Mouse (Mus musculus): ENCODE measurements around the gene Marcksl1.
"Not testable (repeated sequence)": the region's sequence is repeated elsewhere in the genome, so short reads cannot be mapped to it uniquely, and the experiment has no call there.

Gene Marcksl1

DNA sequence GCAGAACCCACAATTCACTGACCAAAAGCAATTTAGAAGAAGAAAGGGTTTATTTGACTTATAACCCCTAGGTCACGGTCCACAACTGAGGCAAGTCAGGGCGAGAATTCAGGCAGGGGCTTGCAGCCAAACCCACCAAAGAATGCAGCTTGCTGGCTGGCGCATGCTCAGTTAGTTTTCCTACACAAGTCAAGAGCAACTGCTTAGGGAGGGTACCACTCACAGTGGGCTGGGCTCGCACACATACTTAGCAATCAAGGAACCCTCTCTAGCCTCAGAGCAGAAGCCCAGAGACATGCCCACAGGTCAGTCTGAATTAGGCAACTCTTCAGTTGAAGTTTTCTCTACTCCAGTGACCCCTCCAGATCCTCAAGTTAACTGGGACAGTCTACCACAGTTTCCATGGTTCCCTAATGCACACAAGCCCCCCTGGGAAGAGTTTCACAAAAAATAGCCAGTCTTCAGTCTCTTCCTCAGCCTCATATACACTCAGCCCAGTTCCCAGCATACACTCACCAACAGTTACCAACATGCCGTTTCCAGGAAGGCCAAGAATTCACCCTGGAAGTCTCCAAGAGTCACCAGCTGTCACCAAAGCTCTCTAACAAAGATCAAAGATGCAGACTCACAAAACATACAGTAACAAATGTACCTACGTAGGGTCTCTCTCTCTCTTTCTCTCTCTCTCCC lies 2.5 kb upstream of the Marcksl1 start:
- DNase-seq, result no peak

DNA sequence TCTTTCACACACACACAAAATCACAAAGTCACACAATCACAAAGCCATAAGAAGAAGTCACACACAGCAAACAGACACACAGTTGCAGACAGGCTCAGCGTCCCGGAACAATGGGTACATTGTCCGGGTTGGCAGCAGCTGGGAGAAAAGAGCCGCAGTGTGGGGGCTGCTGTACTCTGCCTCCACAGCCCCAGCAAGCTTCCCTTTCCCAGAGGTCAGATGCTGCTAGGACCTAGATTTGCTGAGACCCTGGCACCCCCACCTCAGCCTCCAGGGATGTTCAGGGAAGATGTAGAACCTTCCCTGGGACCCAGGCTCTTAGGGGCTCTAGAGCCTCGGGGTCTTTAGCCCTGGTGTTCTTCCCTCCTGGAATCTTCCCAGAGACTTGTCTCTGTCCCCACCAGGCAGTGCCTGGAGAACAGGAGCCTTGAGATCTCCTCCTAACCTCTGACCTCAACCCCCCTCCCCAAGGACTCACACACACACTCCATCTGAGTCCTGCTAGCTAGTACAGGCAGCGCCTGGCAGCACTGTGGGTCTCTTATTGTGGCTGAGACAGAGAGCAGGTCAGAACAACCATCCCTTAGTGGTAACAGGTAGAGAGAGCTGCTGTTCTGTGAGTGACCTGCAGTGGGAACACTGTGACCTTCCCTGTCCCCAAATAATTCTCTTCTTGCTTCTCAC lies 1.8 kb upstream of the Marcksl1 start:
- DNase-seq, result no peak

DNA sequence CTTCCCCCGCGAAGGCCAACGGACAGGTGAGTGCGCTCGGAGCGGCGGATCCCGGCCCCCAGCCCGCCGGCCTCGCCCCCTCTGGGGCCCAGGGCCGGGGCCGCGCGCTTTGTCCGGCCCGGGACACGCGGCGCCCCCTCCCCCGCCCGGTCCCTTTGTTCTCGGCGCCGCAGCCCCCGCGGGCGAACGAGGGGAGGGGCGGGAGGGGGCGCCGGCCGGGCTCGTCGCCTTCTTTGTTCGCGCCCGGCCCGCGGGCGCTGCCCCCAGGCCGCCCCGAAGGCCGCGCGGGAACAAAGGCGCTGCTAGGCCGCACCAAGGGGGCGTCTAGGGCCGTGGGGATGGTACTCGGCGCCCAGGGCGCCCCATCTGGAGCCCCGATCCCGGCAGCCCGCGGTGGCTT lies 510 bp downstream of the Marcksl1 start:
- DNase-seq, result no peak

DNA sequence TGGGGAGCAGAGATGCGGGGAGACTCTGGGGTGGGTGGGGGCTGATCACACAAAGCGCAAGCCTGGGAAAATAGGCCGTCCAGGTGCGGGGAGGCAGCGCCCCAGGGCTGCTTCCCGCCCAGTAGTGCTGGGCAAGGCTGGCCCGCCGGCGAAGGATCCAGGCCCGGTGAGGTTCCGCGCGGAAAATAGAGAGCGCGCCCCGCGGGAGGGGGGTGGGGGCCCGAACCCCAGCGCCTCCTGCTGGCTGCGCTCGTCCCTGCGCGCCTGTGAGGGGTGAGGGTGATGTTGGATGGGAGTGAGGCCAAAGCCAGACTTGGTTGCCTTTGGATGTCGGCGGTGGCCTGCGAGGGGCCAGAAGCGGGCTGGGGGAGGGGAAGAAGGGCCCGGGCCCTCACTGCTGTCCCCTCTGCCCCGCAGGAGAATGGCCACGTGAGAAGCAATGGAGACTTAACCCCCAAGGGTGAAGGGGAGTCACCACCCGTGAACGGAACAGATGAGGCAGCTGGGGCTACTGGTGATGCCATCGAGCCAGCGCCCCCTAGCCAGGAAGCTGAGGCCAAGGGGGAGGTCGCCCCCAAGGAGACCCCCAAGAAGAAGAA lies 1.0 kb downstream of the Marcksl1 start:
- peak; percentile 86 for DNase-seq

DNA sequence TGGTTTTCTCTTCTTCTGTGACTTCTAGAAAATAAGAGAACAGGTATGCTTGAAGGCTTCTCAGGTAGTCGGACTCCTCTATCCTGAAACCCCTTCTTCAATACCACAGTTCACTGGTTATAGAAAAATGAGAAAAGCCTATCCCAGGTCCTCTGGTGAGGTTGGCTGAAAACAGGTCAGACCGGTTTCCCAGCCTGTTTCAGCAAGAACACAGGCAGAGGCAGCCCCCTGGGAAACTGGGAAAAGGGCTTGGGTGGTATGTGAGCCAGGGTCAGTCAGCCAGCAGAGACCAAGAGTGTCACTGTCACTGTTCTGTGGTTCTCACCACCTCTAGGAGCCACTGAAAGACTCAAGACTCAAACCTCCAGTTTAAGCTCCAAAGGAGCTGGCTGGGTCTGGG lies 3.5 kb downstream of the Marcksl1 start:
- peak; percentile 70 for DNase-seq

DNA sequence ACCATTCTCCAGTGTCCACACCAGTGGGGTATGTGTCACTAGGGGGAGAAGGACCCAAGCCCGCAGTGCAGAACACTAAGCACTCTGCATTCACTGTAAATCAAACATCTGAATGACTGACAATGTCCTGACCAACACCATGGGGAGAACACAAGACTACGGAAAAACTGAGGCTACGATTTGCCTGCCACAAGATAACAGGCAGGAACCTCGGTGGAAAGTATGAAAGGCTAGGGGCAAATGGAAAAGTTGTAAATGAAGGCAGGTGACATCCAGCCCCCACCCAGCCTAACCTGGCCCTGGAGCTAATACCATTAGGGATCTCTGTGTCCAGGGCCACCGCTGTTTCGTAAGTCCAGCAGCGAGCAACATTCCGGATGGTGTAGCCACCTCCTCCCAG lies 5.1 kb downstream of the Marcksl1 start:
- no peak for DNase-seq

DNA sequence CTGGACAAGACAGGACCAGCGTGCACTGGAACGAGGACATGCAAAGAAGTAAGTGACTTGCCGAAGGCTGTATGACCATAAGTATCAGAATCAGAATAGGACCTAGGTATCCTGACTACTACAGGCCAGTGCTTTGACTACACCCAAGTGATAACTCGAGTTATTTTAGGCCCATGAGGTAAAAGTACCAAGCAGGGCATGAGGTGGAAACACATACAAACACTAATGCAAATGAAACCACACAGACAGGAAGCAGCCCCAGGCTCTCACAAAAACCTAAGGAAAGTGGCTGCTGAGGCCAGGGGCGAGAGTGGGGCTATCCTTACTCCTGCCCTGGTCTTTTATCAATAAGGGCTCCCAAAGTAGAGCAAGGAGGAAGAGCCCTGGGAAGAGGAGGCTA lies 12.0 kb downstream of the Marcksl1 start:
- DNase-seq, result no peak

DNA sequence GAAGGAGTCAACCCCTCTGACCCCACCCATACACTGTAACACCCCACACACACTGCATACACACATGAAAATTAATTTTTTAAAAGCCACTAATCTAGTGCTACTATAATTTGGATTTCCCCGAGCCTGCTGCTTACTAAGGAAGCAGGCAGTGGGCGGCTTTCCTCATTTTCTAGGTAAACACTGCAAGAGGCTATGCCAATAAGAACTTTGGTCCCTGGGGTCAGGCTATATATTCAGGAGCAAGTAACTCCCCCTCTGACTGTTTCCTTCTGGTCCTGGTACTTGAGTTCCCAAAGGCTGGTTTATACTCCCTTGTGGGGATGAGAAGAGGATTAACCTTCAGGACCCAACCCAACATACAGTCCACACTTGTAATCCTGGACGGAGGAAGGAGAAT lies 12.5 kb downstream of the Marcksl1 start:
- no peak for DNase-seq

DNA sequence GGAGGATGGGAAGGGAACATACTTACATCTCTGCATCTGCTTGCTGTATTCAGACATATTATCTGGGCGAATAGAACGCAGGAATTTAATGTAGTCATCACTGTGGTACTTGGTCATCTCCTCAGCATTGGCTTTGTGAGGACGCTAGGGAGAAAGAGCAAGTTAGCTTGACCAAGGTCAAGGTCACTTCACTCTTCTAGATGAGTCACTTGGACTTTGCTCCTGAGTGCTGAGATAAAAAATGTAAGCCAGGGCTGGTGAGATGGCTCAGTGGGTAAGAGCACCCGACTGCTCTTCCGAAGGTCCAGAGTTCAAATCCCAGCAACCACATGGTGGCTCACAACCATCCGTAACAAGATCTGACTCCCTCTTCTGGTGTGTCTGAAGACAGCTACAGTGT lies 15.5 kb downstream of the Marcksl1 start:
- DNase-seq, result not testable (repeated sequence)

DNA sequence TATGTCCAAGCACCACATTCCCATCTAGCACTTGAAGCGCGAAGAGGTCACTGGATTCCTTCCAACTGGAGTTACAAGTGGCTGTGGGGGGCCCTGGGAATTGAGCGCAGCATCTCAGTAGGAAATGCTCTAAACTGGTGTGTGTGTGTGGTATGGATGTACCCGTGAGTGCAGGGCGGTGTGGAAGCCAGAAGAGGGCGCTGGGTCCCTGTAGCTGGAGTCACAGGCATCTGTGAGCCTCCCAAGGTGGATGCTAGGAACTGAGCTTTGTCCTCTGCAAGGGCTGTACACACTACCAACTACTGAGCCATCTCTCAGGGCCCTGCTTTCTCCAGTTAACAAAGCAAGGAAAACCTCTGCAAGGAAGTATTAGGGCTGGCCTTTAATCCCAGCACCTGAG lies 26.6 kb downstream of the Marcksl1 start:
- DNase-seq, result peak; percentile 46

DNA sequence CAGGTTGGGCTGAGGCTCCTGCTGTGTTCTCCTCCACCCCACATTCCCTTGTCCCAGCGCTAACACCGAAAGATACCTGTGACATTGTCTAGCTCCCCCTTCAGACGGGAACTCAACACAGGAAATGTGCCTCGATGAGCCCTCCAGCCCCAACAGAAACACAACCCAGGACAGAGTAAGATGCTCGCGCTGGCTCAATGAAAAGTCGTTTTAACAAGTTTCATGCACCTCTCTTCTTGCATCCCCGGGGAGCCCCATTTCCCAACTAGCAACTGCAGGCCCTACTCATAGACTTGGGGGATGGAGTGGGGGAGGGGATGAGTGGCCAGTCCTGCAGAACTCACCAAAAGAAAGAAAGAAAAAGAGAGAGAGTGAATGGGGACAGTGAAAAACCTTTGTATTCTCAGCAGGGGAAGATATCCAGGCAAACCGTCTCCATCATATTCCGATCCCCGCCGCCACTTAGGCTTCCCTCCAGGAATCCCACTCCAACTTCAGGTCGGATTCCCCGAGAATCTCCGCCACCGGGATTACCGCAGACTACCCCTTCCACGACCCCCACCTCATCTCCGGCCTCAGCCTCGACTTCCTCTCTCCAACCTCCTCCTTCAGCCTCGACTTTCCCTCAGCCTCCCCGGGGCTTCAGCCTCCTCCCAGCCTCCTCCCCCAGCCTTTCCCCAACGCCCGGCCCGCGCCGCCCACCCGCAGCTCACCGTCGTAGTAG lies 28.6 kb downstream of the Marcksl1 start:
- DNase-seq, result no peak

DNA sequence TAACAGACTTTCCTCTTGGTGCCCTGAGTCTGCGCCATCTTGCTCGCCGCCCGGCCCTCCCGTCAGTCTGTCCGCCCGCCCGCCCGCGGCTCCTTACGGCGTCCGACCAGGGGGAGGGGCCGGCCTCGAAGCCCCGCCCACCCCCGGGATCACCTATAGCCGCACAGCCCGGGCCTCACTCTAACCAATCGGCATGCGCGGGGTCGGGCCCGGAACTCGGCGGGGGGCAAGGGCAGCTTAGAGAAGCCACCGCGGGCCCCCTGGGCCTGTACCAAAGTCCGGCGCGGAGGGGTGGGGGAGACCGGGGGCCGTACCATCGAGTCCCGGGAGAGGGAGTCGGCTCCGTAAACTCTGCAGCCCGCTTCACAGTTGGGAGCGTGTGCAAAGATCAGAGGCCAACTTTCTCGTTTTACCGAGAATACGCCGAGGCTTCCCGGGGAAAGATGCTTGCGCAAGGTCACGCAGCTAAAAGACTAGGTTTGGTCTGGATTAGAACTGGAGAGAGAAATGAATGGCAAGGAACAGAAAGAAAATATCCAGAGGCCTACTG lies 29.3 kb downstream of the Marcksl1 start, which contains the start of gene Hdac1:
Gene Hdac1, minus strand, starts transcription at position 122 of the 550 bp plus-strand sequence.
- peak; percentile 99 for DNase-seq

DNA sequence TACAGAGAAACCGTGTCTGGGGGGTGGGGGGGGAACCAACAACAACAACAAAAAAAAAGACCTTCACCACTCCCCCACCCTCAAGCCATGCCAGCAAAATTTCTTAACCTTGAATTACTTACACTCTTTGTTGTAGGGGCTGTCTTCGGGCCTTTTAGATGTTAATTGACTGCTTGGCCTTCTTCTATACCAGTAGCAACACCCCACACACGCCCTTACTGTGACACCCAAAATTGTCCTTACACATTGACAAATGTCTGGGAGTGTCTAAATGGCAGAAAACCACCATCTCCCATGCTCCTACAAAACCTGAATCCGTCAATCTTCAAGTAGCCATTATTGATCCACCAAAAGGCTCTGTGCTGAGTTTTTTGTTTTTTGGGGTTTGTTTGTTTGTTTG lies 30.7 kb downstream of the Marcksl1 start:
- no peak for DNase-seq

DNA sequence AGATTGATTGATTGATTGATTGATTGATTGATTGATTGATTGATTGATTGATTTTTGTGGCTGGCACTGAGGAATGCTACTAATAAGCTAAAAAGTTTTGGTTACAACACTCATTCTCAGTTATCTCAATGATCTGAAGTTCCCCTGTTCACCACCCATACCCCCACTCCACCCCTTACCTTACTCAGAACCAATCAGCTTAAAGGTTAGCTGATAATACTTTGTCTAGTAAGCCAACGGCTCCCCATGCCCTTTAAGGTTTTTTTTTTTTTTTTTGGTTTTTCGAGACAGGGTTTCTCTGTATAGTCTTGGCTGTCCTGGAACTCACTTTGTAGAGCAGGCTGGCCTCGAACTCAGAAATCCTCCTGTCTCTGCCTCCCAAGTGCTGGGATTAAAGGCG lies 34.2 kb downstream of the Marcksl1 start:
- DNase-seq, result not testable (repeated sequence)

DNA sequence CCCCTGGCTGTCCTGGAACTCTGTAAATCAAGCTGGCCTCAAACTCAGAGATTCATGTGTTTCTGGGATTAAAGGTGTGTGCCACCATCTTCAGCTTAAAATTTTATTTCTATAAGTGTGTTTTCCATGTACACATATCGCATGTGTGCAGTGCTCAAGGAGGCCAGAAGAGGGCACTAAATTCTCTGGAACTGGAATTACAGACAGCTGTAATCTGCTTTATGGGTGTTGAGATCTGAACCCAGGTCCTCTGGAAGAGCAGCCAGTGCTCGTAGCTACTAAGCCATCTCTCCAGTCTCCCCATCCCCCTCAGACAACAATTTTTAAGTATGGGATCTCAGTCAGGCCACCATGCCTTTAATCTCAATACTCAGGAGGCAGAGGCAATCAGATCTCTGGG lies 35.9 kb downstream of the Marcksl1 start:
- peak; percentile 61 for DNase-seq

DNA sequence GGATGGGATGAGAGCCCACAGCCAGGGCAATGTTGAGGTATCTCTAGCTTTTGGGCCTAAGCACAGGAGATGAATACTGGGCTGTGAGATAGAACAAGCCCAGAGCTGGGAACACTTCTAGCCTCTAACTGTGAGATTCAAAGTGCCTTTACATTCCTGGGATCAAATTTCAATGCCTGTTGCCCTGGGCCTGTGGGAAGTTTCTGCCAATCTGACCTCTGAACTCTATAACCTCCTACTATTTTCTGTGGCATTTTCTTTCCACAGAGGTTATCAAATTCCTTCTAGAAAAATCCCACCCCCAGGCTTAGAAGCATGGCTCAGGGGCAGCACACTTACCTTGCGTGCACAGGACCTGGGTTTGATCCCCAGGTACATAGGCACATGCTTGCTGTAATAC lies 36.9 kb downstream of the Marcksl1 start:
- no peak for DNase-seq

DNA sequence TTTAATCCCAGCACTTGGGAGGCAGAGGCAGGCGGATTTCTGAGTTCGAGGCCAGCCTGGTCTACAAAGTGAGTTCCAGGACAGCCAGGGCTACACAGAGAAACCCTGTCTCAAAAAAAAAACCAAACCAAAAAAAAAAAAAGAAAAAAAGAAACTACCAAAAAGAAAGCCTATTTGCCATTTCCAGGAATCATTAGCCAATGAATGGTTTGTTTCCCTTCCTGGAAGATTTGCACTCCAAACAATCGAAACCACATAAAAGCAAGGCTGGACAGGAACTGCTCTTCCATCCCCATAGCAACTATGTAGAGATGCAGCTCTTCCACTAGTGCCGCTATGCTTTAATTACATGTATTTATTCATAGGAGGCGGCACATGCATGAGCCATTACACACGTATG lies 41.1 kb downstream of the Marcksl1 start:
- DNase-seq, result not testable (repeated sequence)

DNA sequence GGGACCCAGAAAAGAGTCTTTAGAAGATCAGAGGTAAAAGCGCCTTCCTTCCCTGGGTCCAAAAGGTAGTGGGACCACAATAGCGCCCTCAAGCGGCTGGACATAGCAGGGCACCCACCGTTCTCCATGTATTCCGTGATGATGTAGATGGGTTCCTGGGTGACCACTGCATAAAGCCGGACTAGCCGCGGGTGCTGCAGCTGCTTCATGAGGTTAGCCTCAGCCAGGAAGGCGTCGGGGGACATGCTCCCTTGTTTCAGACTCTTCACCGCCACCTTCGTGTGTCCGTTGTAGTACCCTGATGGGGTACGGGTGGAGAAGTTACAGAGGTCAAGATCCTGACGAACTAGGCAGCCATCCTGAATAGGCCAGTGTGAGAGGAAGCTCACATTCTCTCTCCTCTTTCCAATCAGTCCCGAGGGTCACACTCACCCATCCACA lies 42.1 kb downstream of the Marcksl1 start:
- peak; percentile 77 for DNase-seq

DNA sequence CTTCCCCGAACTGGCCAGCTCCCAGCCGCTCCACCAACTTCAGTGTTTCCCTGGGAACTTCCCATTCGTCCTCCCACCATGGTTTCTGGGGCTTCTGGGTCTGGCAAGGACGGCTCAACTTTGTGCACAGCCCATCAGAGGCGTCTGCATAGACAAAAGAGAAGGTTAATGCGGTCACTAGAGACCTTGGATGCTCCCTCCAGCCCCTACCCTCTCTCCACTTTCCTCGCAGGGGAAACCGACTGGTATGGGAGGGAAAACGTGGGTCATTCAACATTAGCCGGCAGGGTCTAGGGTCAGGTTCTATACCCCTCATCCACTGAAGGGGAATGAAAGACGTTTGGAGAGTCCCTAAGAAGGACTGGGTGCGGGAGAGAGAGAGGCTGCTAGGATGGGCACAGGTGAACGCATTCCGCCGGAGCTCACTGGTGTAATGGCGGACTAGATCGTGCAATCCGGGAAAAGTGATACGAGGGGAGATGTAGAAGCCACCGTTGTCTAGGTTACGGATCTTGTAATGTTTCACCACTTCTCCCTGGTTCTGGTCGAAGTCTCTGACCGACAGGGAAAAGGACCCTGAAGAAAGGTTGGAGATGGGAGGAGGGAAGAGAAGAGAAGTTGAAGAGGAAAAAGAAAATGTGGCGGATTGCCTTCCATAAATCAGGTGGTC lies 42.6 kb downstream of the Marcksl1 start:
- DNase-seq, result no peak

DNA sequence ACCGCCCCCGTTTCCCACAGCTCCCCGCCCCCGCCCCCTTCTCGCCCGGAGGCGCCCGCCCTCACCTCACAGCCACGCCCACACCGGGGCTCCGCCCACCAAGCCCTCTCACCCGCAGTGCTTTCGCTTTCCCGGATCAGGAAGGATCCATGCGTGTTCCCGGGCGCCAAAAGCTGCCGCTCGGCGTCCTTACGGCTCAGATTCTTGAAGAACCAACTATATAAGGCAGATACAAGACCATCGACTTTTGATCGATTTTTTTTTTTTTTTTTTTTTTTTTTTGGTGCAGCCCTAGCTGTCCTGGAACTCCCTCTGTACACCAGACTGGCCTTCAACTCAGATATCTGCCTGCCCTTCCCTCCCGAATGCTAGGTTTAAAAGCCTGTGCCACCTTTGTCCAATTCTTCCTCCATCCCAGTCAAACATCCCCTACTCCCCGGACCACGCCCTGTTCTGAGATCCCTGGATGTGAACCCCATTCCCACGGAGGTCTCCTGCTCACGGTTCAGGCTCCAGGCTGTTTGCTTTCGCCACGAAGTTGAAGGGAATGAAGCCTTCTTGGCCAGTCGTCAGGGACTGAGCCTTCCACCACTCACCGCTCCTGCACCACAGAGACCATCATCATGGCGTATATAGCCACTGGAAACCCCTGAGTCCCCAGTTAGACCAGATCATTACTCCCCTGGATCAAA lies 43.3 kb downstream of the Marcksl1 start:
- DNase-seq, result peak; percentile 97

DNA sequence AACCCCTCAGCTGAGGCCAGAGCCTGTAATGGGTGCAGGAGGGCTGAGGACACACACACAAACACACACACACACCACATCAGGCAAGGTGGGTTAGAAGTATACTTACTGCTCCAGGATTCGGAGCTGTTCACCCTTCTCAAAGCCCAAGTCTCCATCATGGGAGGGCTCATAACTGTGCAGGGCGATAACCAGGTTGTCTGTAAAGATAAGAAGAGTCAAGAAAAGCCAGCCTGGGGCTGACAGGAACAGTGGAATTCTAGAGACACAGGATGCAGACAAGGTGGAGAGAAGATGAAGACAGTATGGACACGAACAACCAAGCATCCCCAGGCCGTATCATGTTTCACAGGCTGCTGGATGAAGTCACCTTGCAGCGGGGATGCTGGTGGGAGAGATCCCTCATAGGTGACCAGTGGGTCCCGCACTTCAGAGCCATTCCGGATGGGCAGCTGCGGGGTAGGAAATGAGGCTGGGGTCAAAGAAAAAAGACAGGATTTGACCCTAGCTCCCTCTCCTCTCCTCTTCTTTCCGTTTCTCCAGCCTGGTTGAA lies 44.0 kb downstream of the Marcksl1 start:
- peak; percentile 17 for DNase-seq
